Mouse (Mus musculus) liver, embryonic 14.5 days (tissue): ENCODE measurements around the gene Gm5142.

ENCODE experiments used
- CTCF ChIP-seq: IDR thresholded peaks from 2 replicates; pipeline ENCODE4 v1.5.1; 2016; ENCODE audit warnings: antibody characterized with exemption, low read depth, control low read depth
- EP300 ChIP-seq: IDR thresholded peaks from 2 replicates; pipeline ENCODE4 v1.6.1; 2016; ENCODE audit warnings: antibody characterized with exemption, low read depth

GRCm38 (mm10) chr14:59209816-59210215 is 31.3 kb upstream of the Gm5142 start:
- TF ChIP-seq CTCF (no peak), EP300 (no peak)
